Mouse (Mus musculus): ENCODE data around the gene Sertad1. TPM values are rescaled to one million over a fixed set of nuclear protein-coding genes. Genes with fewer than 3 reads are reported as not detected.

Gene Sertad1
- polyA plus RNA-seq, 1 experiment from 2014 or later, result 9.8 TPM

DNA sequence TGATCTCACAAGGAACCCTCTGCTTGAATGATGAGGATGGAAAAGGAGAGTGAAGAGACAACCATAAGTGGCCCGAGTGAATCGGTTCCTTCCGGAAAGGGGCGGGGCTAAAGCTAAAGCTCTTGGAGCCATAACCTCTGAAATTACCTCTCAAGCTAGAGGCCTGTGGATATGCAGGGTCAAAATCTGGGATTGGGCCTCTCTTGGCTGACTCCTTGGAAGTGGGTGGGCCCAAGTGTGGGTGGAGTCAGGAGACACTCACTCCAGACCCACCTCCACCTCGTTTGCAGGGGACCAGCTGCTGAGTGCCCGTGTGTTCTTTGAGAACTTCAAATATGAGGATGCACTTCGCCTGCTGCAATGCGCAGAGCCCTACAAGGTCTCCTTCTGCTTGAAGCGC lies 28.3 kb downstream of the Sertad1 start:
- Histone ChIP-seq H3K27ac (replicated peaks) (no peak overlapping the region), H3K4me1 (replicated peaks) (no peaks in the 10 kb centered on the region), H3K4me3 (no peak overlapping the region), H3K9me3 (no peaks in the 10 kb centered on the region), H3K36me3 (no peaks in the 10 kb centered on the region), H3K4me2 (no peak overlapping the region), H3K27me3 (no peaks in the 10 kb centered on the region), H3K9ac (no peak overlapping the region)
- ATAC-seq (ENCODE audit: low FRiP score, low read depth), result no peak
- 81% methylated on average over 9 of the region's 9 CpGs for WGBS

DNA sequence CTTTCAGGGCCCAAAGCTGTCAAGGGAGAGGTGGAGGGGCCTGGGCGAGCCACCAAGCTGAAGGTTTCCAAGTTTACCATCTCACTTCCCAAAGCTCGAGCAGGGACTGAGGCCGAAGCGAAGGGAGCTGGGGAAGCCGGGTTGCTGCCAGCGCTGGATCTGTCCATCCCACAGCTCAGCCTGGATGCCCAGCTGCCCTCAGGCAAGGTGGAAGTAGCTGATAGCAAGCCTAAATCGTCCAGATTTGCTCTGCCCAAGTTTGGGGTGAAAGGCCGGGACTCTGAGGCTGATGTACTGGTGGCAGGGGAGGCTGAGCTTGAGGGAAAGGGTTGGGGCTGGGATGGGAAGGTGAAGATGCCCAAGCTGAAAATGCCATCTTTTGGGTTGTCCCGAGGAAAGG lies 31.6 kb downstream of the Sertad1 start:
- H3K4me3 ChIP-seq, result no peak overlapping the region
- H3K9ac ChIP-seq, result no peak overlapping the region
- no peaks in the 10 kb centered on the region for H3K36me3 ChIP-seq
- no peaks in the 10 kb centered on the region for H3K9me3 ChIP-seq
- WGBS, result 87% methylated on average over 9 of the region's 9 CpGs
- H3K27ac ChIP-seq (replicated peaks), result no peak overlapping the region
- no peaks in the 10 kb centered on the region for H3K27me3 ChIP-seq
- H3K4me1 ChIP-seq (replicated peaks), result no peaks in the 10 kb centered on the region
- no peak for ATAC-seq (ENCODE audit: low FRiP score, low read depth)
- no peak overlapping the region for H3K4me2 ChIP-seq

DNA sequence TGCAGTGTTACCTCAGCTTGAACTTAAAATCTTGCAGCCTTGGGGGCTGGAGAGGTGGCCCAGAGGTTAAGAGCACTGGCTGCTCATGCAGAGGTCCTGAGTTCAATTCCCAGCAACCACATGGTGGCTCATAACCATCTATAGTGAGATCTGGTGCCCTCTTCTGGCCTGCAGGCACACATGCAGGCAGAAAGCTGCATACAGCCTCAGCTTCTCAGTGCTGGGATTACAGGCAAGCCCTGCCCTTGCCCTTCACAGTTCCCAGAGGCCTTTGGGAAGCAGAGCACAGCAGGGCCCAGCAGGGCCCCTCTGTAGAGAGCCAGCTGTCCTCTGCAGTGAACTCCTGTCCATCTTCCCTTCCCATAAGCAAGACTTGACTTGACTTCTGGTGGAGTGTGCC lies 33.4 kb downstream of the Sertad1 start:
- Histone ChIP-seq H3K9me3 (no peaks in the 10 kb centered on the region), H3K4me3 (no peak overlapping the region), H3K27me3 (no peaks in the 10 kb centered on the region), H3K27ac (replicated peaks) (no peak overlapping the region), H3K9ac (no peak overlapping the region), H3K36me3 (no peaks in the 10 kb centered on the region), H3K4me1 (replicated peaks) (no peaks in the 10 kb centered on the region), H3K4me2 (no peak overlapping the region)
- ATAC-seq (ENCODE audit: low FRiP score, low read depth), result no peak

DNA sequence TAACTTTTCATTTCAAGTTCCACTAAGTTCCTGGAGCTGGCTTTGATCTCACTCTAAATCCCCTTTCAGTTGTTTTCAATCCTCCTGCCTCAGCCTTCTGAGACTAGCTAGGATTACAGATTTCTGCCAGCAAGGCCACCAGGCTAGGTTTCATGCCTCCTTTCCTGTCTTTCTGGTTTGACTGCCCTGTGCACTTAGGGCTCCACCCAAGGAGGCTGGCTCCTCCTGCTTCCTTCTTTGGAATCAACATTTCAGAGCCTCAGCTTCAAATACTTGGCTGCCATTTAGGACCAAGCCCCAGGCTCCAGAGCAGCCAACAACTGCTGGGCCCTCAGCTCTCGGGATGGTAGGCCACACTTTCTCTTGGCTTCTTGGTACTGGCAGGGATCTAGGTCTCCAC lies 33.9 kb downstream of the Sertad1 start:
- WGBS, result 59% methylated on average over 1 of the region's 1 CpGs
- Histone ChIP-seq H3K36me3 (no peaks in the 10 kb centered on the region), H3K27ac (replicated peaks) (no peak overlapping the region)

DNA sequence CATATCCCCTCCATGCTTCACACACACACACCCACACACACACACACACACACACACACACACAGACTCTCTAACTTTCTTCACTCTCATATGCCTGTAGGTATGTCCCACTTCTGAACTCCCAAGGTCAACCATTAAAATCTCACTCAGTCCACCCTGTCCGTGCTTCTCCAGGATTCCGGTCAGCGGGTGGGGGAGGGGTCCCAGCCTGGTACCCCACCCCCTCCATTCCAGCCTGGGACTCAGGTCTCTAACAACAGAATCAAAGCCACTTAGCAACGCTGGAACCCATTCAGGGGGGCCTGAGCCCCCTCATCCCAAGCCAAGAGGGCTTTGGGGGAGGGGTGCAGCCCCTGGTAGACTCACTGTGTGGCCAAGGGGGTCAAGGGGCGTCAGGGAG lies 36.3 kb downstream of the Sertad1 start, which contains the start of gene Hipk4:
Gene Hipk4, plus strand, starts transcription at position 301 of the 400 bp plus-strand sequence.
- no peak within 1 kb of the TSS for H3K9ac ChIP-seq
- H3K4me2 ChIP-seq, result no peak within 1 kb of the TSS
- H3K4me1 ChIP-seq (replicated peaks), result no peaks in the 10 kb centered on the region
- no peaks in the 10 kb centered on the region for H3K36me3 ChIP-seq
- 70% methylated on average over 5 of the region's 5 CpGs for WGBS
- no peaks in the 10 kb centered on the region for H3K27me3 ChIP-seq
- H3K9me3 ChIP-seq, result no peaks in the 10 kb centered on the region
- ATAC-seq (ENCODE audit: low FRiP score, low read depth), result no peak
- H3K4me3 ChIP-seq, result no peak within 1 kb of the TSS
- H3K27ac ChIP-seq (replicated peaks), result no peak within 1 kb of the TSS

More for the DNA sequence above, 33.9 kb downstream of the Sertad1 start:
- H3K4me1 ChIP-seq (replicated peaks), result no peaks in the 10 kb centered on the region
- no peaks in the 10 kb centered on the region for H3K27me3 ChIP-seq
- no peak overlapping the region for H3K4me2 ChIP-seq
- H3K9ac ChIP-seq, result no peak overlapping the region
- no peak overlapping the region for H3K4me3 ChIP-seq
- no peaks in the 10 kb centered on the region for H3K9me3 ChIP-seq
- no peak for ATAC-seq (ENCODE audit: low FRiP score, low read depth)

DNA sequence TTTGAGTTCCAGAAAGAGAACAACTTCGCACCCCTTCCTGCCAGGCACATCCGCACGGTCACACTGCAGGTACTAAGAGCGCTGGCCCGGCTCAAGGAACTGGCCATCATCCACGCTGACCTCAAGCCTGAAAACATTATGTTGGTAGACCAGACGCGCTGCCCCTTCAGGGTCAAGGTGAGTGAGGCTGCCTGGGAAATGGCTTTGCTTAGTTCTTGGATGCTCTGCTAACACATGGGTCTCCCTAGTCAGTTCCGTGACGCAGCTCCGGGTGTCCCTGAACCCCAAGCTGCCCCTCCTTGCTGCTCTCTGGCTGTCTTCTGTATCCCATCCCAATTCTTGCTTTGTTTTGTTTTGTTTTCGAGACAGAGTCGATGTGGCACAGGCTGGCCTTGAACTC lies 37.1 kb downstream of the Sertad1 start:
- ATAC-seq (ENCODE audit: low FRiP score, low read depth), result no peak
- 96% methylated on average over 13 of the region's 13 CpGs for WGBS
- no peaks in the 10 kb centered on the region for H3K36me3 ChIP-seq

DNA sequence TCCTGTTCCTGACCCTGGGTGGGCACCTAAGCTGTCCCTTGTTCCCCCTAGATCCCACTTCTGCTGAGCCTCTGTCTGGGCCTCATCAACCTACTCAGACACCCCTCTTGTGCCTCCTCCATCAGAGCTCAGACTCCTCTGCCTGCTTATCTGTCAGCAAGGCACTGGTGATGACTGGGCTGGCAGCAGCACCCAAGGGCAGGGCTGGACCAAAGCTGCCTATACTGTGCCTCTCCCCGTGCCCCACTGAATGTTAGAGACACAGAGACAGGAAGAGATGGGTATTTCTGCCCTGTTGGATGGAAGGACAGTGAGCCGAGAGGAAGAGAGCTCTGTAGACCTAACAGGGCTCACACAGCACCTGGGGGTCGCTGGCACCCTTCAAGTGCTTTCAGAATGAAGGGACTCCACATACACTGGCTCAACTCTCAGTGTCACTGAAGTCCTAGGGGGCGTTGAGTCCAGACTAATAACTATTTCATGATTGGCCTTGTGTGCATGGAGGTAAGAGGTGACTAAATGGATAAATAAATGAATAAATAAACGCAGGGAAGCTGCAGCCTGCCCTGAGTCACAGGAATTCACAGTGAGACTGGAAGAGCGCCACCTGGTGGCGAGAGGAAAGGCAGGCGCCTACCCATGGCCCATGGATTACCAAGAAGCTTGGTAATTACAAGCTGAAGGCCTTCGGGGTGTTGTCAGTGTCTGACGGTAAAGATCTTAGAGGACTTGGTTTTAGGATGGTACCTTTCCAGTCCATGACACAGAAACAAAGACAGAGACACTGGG lies 39.5 kb downstream of the Sertad1 start:
- peak; percentile 74 for ATAC-seq (ENCODE audit: low FRiP score, low read depth)
- no peaks in the 10 kb centered on the region for H3K4me1 ChIP-seq (replicated peaks)
- H3K36me3 ChIP-seq, result no peaks in the 10 kb centered on the region; the same call in 1 of the 2 replicates
- no peak overlapping the region for H3K4me3 ChIP-seq
- H3K9me3 ChIP-seq, result no peaks in the 10 kb centered on the region
- H3K27ac ChIP-seq (replicated peaks), result no peak overlapping the region
- no peak overlapping the region for H3K4me2 ChIP-seq
- H3K9ac ChIP-seq, result no peak overlapping the region
- WGBS, result 23% methylated on average over 10 of the region's 10 CpGs
- H3K27me3 ChIP-seq, result no peaks in the 10 kb centered on the region

More for the DNA sequence above, 37.1 kb downstream of the Sertad1 start:
- Histone ChIP-seq H3K27me3 (no peaks in the 10 kb centered on the region), H3K4me3 (no peak overlapping the region), H3K27ac (replicated peaks) (no peak overlapping the region), H3K9ac (no peak overlapping the region), H3K9me3 (no peaks in the 10 kb centered on the region), H3K4me1 (replicated peaks) (no peaks in the 10 kb centered on the region), H3K4me2 (no peak overlapping the region)

DNA sequence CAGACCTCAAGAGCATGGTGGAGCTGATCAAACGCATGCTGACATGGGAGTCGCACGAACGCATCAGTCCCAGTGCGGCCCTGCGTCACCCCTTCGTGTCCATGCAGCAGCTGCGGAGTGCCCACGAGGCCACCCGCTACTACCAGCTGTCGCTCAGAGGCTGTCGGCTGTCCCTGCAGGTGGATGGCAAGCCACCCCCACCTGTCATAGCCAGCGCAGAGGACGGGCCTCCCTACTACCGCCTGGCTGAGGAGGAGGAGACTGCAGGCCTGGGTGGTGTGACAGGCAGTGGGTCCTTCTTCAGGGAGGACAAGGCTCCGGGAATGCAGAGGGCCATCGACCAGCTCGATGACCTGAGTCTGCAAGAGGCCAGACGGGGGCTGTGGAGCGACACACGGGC lies 42.4 kb downstream of the Sertad1 start:
- no peak for ATAC-seq (ENCODE audit: low FRiP score, low read depth)
- WGBS, result 81% methylated on average over 21 of the region's 21 CpGs
- no peak overlapping the region for H3K27ac ChIP-seq (replicated peaks)
- no peak overlapping the region for H3K4me3 ChIP-seq
- H3K9me3 ChIP-seq, result no peaks in the 10 kb centered on the region
- H3K27me3 ChIP-seq, result no peaks in the 10 kb centered on the region
- peaks cover 20% of the 10 kb centered on the region for H3K36me3 ChIP-seq
- H3K9ac ChIP-seq, result no peak overlapping the region
- H3K4me2 ChIP-seq, result no peak overlapping the region
- no peaks in the 10 kb centered on the region for H3K4me1 ChIP-seq (replicated peaks)

DNA sequence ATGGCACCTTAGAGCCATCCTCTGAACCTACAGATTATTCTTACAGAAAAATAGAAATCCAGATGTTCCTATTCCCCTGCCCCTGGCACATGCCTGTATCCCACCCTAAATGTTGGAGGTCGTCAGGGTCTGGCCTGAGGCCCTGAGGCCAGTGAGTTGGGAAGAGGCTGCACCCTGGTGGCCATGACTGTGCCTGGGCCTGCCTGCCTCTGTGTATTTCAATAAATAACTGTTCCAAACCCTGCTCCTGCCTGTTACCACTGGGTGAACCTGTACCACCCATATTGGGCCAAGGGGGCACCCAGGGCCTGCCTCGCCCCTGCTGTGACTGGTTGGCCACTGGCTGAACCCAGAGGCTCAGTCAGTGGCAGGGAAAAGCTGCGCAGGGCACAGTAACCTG lies 44.2 kb downstream of the Sertad1 start:
- no peaks in the 10 kb centered on the region for H3K9me3 ChIP-seq
- no peak overlapping the region for H3K4me3 ChIP-seq
- H3K27ac ChIP-seq (replicated peaks), result no peak overlapping the region
- H3K9ac ChIP-seq, result no peak overlapping the region
- 79% methylated on average over 3 of the region's 3 CpGs for WGBS
- H3K27me3 ChIP-seq, result no peaks in the 10 kb centered on the region
- ATAC-seq (ENCODE audit: low FRiP score, low read depth), result no peak
- H3K4me1 ChIP-seq (replicated peaks), result no peaks in the 10 kb centered on the region
- peaks cover 24% of the 10 kb centered on the region for H3K36me3 ChIP-seq
- no peak overlapping the region for H3K4me2 ChIP-seq

DNA sequence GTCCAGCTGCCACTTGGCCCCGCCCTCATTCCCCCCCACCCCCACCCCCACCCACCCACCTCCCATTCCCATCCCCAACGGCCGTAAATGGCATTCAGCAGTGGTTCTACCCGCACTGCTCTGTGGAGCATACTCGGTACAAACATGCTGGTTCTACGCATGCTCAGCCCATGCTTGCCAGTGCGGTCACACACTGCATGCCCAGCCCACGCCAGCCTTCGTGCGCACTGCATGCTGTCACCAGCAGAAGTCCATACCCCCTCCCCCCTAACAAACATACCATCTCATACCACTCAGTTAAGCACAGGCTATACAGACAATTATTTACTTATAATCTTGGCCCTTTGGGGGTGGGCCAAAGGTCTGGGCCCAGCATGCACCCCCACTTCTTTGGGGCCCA lies 45.0 kb downstream of the Sertad1 start:
- no peak overlapping the region for H3K27ac ChIP-seq (replicated peaks)
- H3K9ac ChIP-seq, result no peak overlapping the region
- no peaks in the 10 kb centered on the region for H3K9me3 ChIP-seq
- no peaks in the 10 kb centered on the region for H3K4me1 ChIP-seq (replicated peaks)
- ATAC-seq (ENCODE audit: low FRiP score, low read depth), result no peak
- H3K27me3 ChIP-seq, result no peaks in the 10 kb centered on the region
- peaks cover 32% of the 10 kb centered on the region for H3K36me3 ChIP-seq
- 90% methylated on average over 10 of the region's 10 CpGs for WGBS
- H3K4me3 ChIP-seq, result no peak overlapping the region
- H3K4me2 ChIP-seq, result no peak overlapping the region

DNA sequence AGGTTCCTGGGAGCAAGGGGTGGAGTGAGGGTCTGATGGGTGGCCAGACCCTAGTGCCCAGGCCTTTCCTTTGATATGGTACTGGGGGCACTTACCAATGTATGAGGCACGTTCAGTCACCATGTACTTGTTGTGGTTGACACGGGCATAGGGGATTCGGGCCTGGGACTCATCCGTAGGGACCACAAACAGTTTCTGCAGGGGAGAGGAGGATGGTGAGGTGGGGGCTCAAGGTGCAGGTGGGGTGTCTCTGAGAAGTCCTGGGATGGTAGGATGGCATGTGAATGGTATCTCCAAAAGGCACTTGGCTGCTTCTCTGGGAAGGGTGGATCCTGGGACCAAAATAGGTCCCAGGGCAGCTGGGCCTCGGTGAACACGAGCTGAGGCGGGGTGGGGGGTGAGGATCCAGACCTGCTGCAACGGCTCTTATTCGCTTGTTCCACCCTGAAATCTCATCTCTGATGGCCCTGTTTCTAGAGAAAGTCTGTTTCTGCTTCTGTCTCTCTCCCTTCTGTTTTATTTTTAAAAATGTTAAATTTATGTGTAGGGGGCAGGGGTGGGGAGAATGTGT lies 45.9 kb downstream of the Sertad1 start:
- Histone ChIP-seq H3K9ac (no peak overlapping the region), H3K27ac (replicated peaks) (no peak overlapping the region), H3K4me3 (no peak overlapping the region), H3K36me3 (peaks cover 40% of the 10 kb centered on the region), H3K9me3 (no peaks in the 10 kb centered on the region), H3K27me3 (no peaks in the 10 kb centered on the region), H3K4me1 (replicated peaks) (no peaks in the 10 kb centered on the region), H3K4me2 (no peak overlapping the region)
- 94% methylated on average over 9 of the region's 9 CpGs for WGBS
- no peak for ATAC-seq (ENCODE audit: low FRiP score, low read depth)

DNA sequence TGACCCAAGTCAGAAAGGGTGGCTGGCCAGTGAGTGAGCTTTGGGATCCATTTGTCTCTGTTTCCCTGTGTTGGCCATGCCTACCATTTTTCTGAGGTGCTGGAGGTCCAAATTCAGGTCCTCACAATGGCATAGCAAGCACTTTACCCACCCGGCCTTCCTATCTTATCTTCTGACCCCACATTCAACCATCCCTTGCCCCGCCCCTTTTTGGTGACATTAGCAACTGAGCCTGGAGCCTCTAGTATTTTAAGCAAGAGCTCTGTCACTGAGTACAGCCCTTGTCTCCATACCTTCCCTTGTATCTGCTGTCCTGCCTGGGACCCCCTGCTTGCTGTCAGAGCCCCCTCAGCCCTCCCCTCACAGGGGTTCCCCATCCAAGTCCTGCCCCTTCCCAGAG lies 48.7 kb downstream of the Sertad1 start:
- H3K4me3 ChIP-seq, result no peak overlapping the region
- H3K4me1 ChIP-seq (replicated peaks), result no peaks in the 10 kb centered on the region
- H3K4me2 ChIP-seq, result no peak overlapping the region
- H3K9ac ChIP-seq, result no peak overlapping the region
- peaks cover 65% of the 10 kb centered on the region for H3K36me3 ChIP-seq
- WGBS, result 93% methylated on average over 2 of the region's 2 CpGs
- ATAC-seq (ENCODE audit: low FRiP score, low read depth), result no peak
- no peaks in the 10 kb centered on the region for H3K9me3 ChIP-seq
- no peaks in the 10 kb centered on the region for H3K27me3 ChIP-seq
- no peak overlapping the region for H3K27ac ChIP-seq (replicated peaks)
